ENCODE assay signal across 13 mouse cellular contexts in genomic region chr9:21923490-21924098, GRCm38 (mm10). TPM values are rescaled to one million over a fixed set of nuclear protein-coding genes. Genes with fewer than 3 reads are reported as not detected.
A peak's percentile ranks its signal among the peaks of the same experiment; 100 is the strongest.
DNase-seq lines count a peak whose midpoint lies in the region; ATAC-seq and TF ChIP-seq lines count a peak whose summit lies in the region.
"Had no signal": no experiment of that assay in that cellular context is flagged by ENCODE, and none has a peak within 500 bp of the region (broad histone marks: within the 10 kb centered on the region; RNA-seq: fewer than 3 reads in every experiment).

No protein-coding gene starts in this region.

- no peak for ATAC-seq in heart, postnatal 0 days (ENCODE audit: insufficient read depth, low read depth)
- ATAC-seq: midbrain, embryonic 16.5 days had no signal

- no peak for TF ChIP-seq CTCF in layer of hippocampus, adult 2 months (conservative IDR thresholded peaks at IDR 0.05)
- no peak for TF ChIP-seq CTCF in MEL (IDR thresholded peaks at IDR 0.05 in 2 of 3, conservative IDR thresholded peaks at IDR 0.05 in 1 of 3; ENCODE audit: control insufficient read depth in 1 of 3, insufficient read depth in 1 of 3, low read depth in 2 of 3, low read length in 3 of 3, poor library complexity in 1 of 3, severe bottlenecking in 1 of 3)
- no peak for TF ChIP-seq CTCF in heart, postnatal 0 days (IDR thresholded peaks at IDR 0.05; ENCODE audit: low read depth)

- no peak overlapping the region for H3K4me2 ChIP-seq in heart, postnatal 0 days (ENCODE audit: low read depth, low read length)
- H3K4me2 ChIP-seq: hindbrain, embryonic 15.5 days had no signal

- H3K4me3 ChIP-seq in layer of hippocampus, adult 2 months, result no peak overlapping the region
- no peak overlapping the region for H3K4me3 ChIP-seq in MEL (ENCODE audit: control insufficient read depth in 1 of 2, insufficient read depth in 1 of 2, low read depth in 2 of 2, low read length in 2 of 2)
- H3K4me3 ChIP-seq in heart, postnatal 0 days (ENCODE audit: low read depth, low read length), result no peak overlapping the region
- H3K4me3 ChIP-seq: hindbrain, embryonic 15.5 days had no signal

- no peaks in the 10 kb centered on the region for H3K9me3 ChIP-seq in MEL (replicated peaks; ENCODE audit: insufficient read depth, low read length)
- H3K9me3 ChIP-seq in heart, postnatal 0 days (replicated peaks; ENCODE audit: control insufficient read depth, low read length), result no peaks in the 10 kb centered on the region
- H3K9me3 ChIP-seq: hindbrain, embryonic 15.5 days had no signal

- peak overlapping the region; percentile 58 for H3K27ac ChIP-seq in layer of hippocampus, adult 2 months
- peak overlapping the region; percentile 53 for H3K27ac ChIP-seq in MEL (ENCODE audit: control insufficient read depth, low read depth, low read length)
- H3K27ac ChIP-seq in heart, postnatal 0 days (ENCODE audit: low read depth), result peak overlapping the region; percentile 77
- H3K27ac ChIP-seq: hindbrain, embryonic 15.5 days had no signal

- no peak for TF ChIP-seq RAD21 in MEL (IDR thresholded peaks at IDR 0.05; ENCODE audit: low read depth, low read length)

- peaks cover 21 to 38% of the 10 kb centered on the region in 2 experiments for H3K4me1 ChIP-seq in MEL (ENCODE audit: control insufficient read depth in 1 of 2, insufficient read depth in 2 of 2, low read length in 2 of 2)
- H3K4me1 ChIP-seq in heart, postnatal 0 days (ENCODE audit: control insufficient read depth, insufficient read depth), result peaks cover 24% of the 10 kb centered on the region

- 13% methylated on average over 3 of the region's 3 CpGs for WGBS in heart, postnatal 0 days

- no peaks in the 10 kb centered on the region for H3K27me3 ChIP-seq in MEL (ENCODE audit: control insufficient read depth in 1 of 2, insufficient read depth in 2 of 2, low read length in 2 of 2)
- H3K27me3 ChIP-seq in heart, postnatal 0 days (ENCODE audit: control insufficient read depth, insufficient read depth, low read length), result no peaks in the 10 kb centered on the region
- H3K27me3 ChIP-seq: hindbrain, embryonic 15.5 days had no signal

- DNase-seq in heart, adult 11 months, result peak; percentile 86
- DNase-seq in heart, postnatal 4 days, result no peak
- DNase-seq in layer of hippocampus, adult 2 months (ENCODE audit: low spot score in 2 of 2), result no peak
- DNase-seq in layer of hippocampus, adult 9-11 months, result no peak
- DNase-seq in MEL (ENCODE audit: low read depth, low spot score), result no peak
- DNase-seq in heart, postnatal 0 days (ENCODE audit: low spot score), result no peak
- no peak for DNase-seq in adrenal gland, adult 8-10 months
- DNase-seq in layer of hippocampus, adult 11-12 months (ENCODE audit: low spot score), result no peak
- DNase-seq: right cerebral cortex, postnatal 25 days; thymus, postnatal 14 days had no signal

- TF ChIP-seq POLR2A in MEL (IDR thresholded peaks at IDR 0.05; ENCODE audit: control insufficient read depth in 1 of 2, insufficient read depth in 1 of 2, low read depth in 1 of 2, low read length in 2 of 2, poor library complexity in 1 of 2), result no peak

- peaks cover 8% of the 10 kb centered on the region for H3K79me2 ChIP-seq in MEL (ENCODE audit: control insufficient read depth, insufficient read depth, low read length, poor library complexity)

- peaks cover 2 to 33% of the 10 kb centered on the region in 2 experiments for H3K36me3 ChIP-seq in MEL (ENCODE audit: control insufficient read depth in 1 of 2, insufficient read depth in 2 of 2, low read length in 2 of 2)
- H3K36me3 ChIP-seq in heart, postnatal 0 days (replicated peaks; ENCODE audit: control insufficient read depth, insufficient read depth, low read length), result no peaks in the 10 kb centered on the region

- peak in 1 of 2 experiments; percentile 48; a peak in 1 of 4 replicates for TF ChIP-seq EP300 in MEL (IDR thresholded peaks at IDR 0.05; ENCODE audit: low read depth in 1 of 2, low read length in 2 of 2)
- TF ChIP-seq EP300 in heart, postnatal 0 days (IDR thresholded peaks at IDR 0.05; ENCODE audit: low read depth), result no peak

- H3K9ac ChIP-seq in MEL (ENCODE audit: control insufficient read depth, low read depth, low read length, poor library complexity, severe bottlenecking), result peak overlapping the region; percentile 9
- H3K9ac ChIP-seq in heart, postnatal 0 days (replicated peaks; ENCODE audit: low read depth, low read length), result no peak overlapping the region
- H3K9ac ChIP-seq: hindbrain, embryonic 15.5 days had no signal

TF ChIP-seq in MEL, 35 proteins besides CTCF, POLR2A, EP300 and RAD21 (continues in another document):
- TF ChIP-seq CHD1 (IDR thresholded peaks at IDR 0.05; ENCODE audit: low read depth, low read length), result no peak; the same call in 1 of the 2 replicates
- peak; percentile 53; the same call in 1 of the 2 replicates for TF ChIP-seq MAZ (IDR thresholded peaks at IDR 0.05; ENCODE audit: low read depth, low read length)
- no peak for TF ChIP-seq E2F4 (IDR thresholded peaks at IDR 0.05; ENCODE audit: borderline replicate concordance, low read depth, low read length)
- peak; percentile 19; the same call in 1 of the 2 replicates for TF ChIP-seq ZC3H11A (IDR thresholded peaks at IDR 0.05; ENCODE audit: low read depth, low read length)
- 0 out of 2 replicates have a peak, but pooled peaks have one; percentile 27 for TF ChIP-seq ETS1 (IDR thresholded peaks at IDR 0.05; ENCODE audit: low read depth, low read length)
- no peak for TF ChIP-seq UBTF (IDR thresholded peaks at IDR 0.05; ENCODE audit: borderline replicate concordance, insufficient read depth, low read depth, low read length)
- TF ChIP-seq HCFC1 (IDR thresholded peaks at IDR 0.05; ENCODE audit: low read depth, low read length), result no peak
- TF ChIP-seq BHLHE40 (IDR thresholded peaks at IDR 0.05; ENCODE audit: borderline replicate concordance, low read depth, low read length), result no peak
- no peak for TF ChIP-seq MYB (IDR thresholded peaks at IDR 0.05; ENCODE audit: low read depth, low read length)
- TF ChIP-seq MAFK (IDR thresholded peaks at IDR 0.05; ENCODE audit: borderline replicate concordance, low read depth, low read length), result no peak
- 0 out of 2 replicates have a peak, but pooled peaks have one; percentile 51 for TF ChIP-seq ZNF384 (IDR thresholded peaks at IDR 0.05; ENCODE audit: low read depth, low read length)
- TF ChIP-seq MAX (IDR thresholded peaks at IDR 0.05; ENCODE audit: low read length), result no peak; the same call in none of the 2 replicates
- TF ChIP-seq TBP (IDR thresholded peaks at IDR 0.05; ENCODE audit: low read depth, low read length), result no peak
- 0 out of 2 replicates have a peak, but pooled peaks have one; percentile 22 for TF ChIP-seq RCOR1 (IDR thresholded peaks at IDR 0.05; ENCODE audit: low read depth, low read length)

RNA-seq across cellular contexts. Expression of gene Ccdc159, which starts 3.7 kb away (rescaled TPM):
- total RNA-seq in heart, postnatal 4 days (2021), result 1 to 10 TPM in 1 of 2 experiments, under 1 TPM in 1; 0.83 to 1.2 TPM
- total RNA-seq in layer of hippocampus, adult 2 months (2021), result 10 to 100 TPM; 18.9 to 21.4 TPM
- total RNA-seq in MEL (2012; rRNA removed), result 1.0 and 1.4 TPM in 2 replicates
- polyA plus RNA-seq in MEL (2012; ENCODE audit: insufficient read depth in 1 of 2, insufficient read length in 2 of 2, low read depth in 1 of 2, low replicate concordance in 2 of 2, missing spikeins in 1 of 2), result 1 to 10 TPM in 1 of 2 experiments, not detected in 1; 6.4 TPM
- 0.88 TPM in 1 of 2 replicates, not detected in the other for total RNA-seq in heart, postnatal 0 days (2014; rRNA removed; ENCODE audit: low replicate concordance)
- polyA plus RNA-seq in heart, postnatal 0 days (2015; fragmentation: Nextera tagmentation; extraction: Ambion mirVana), result 0.77 and 0.97 TPM in 2 replicates
- total RNA-seq in adrenal gland, adult 8-10 months (2022), result 10 to 100 TPM in 3 of 4 experiments, 1 to 10 TPM in 1; 8.6 to 27.3 (median 17.7) TPM
- total RNA-seq: neutrophil, adult 5-6 weeks had no signal

RNA-seq across cellular contexts. Expression of gene Tmem205, which starts 3.8 kb away (rescaled TPM):
- total RNA-seq in heart, postnatal 4 days (2021), result 10 to 100 TPM; 20.1 to 21.3 TPM
- total RNA-seq in layer of hippocampus, adult 2 months (2021), result 10 to 100 TPM; 44.4 to 45.9 TPM
- 118 and 128 TPM in 2 replicates for total RNA-seq in MEL (2012; rRNA removed)
- 100 to 1,000 TPM in 1 of 2 experiments, not detected in 1; 114 TPM for polyA plus RNA-seq in MEL (2012; ENCODE audit: insufficient read depth in 1 of 2, insufficient read length in 2 of 2, low read depth in 1 of 2, low replicate concordance in 2 of 2, missing spikeins in 1 of 2)
- 52.6 and 53.9 TPM in 2 replicates for total RNA-seq in heart, postnatal 0 days (2014; rRNA removed; ENCODE audit: low replicate concordance)
- polyA plus RNA-seq in heart, postnatal 0 days (2015; fragmentation: Nextera tagmentation; extraction: Ambion mirVana), result 44.8 and 47.2 TPM in 2 replicates
- total RNA-seq in adrenal gland, adult 8-10 months (2022), result 100 to 1,000 TPM; 375 to 588 (median 495) TPM

RNA-seq across cellular contexts. Expression of gene Rab3d, which starts 5.6 kb away (rescaled TPM):
- 10 to 100 TPM in 1 of 2 experiments, 1 to 10 TPM in 1; 8.9 to 10.3 TPM for total RNA-seq in heart, postnatal 4 days (2021)
- total RNA-seq in layer of hippocampus, adult 2 months (2021), result 10 to 100 TPM; 16.7 to 18.8 TPM
- 19.0 and 22.9 TPM in 2 replicates for total RNA-seq in MEL (2012; rRNA removed)
- polyA plus RNA-seq in MEL (2012; ENCODE audit: insufficient read depth in 1 of 2, insufficient read length in 2 of 2, low read depth in 1 of 2, low replicate concordance in 2 of 2, missing spikeins in 1 of 2), result 10 to 100 TPM in 1 of 2 experiments, not detected in 1; 44.2 TPM
- total RNA-seq in heart, postnatal 0 days (2014; rRNA removed; ENCODE audit: low replicate concordance), result 8.9 and 11.2 TPM in 2 replicates
- polyA plus RNA-seq in heart, postnatal 0 days (2015; fragmentation: Nextera tagmentation; extraction: Ambion mirVana), result 7.7 and 7.9 TPM in 2 replicates
- 10 to 100 TPM; 43.1 to 64.6 (median 48.1) TPM for total RNA-seq in adrenal gland, adult 8-10 months (2022)

RNA-seq across cellular contexts. Expression of gene Plppr2, which starts 13.2 kb away (rescaled TPM):
- 1 to 10 TPM; 3.0 to 3.1 TPM for total RNA-seq in heart, postnatal 4 days (2021)
- total RNA-seq in layer of hippocampus, adult 2 months (2021), result 100 to 1,000 TPM; 297 to 300 TPM
- total RNA-seq in MEL (2012; rRNA removed), result 1.3 and 1.4 TPM in 2 replicates
- 10 to 100 TPM in 1 of 2 experiments, not detected in 1; 13.9 TPM for polyA plus RNA-seq in MEL (2012; ENCODE audit: insufficient read depth in 1 of 2, insufficient read length in 2 of 2, low read depth in 1 of 2, low replicate concordance in 2 of 2, missing spikeins in 1 of 2)
- 2.6 and 6.4 TPM in 2 replicates for total RNA-seq in heart, postnatal 0 days (2014; rRNA removed; ENCODE audit: low replicate concordance)
- polyA plus RNA-seq in heart, postnatal 0 days (2015; fragmentation: Nextera tagmentation; extraction: Ambion mirVana), result 0.86 and 1.4 TPM in 2 replicates
- 10 to 100 TPM; 19.6 to 44.0 (median 32.1) TPM for total RNA-seq in adrenal gland, adult 8-10 months (2022)
- total RNA-seq: neutrophil, adult 5-6 weeks had no signal

RNA-seq across cellular contexts. Expression of gene Swsap1, which starts 32.0 kb away (rescaled TPM):
- total RNA-seq in heart, postnatal 4 days (2021), result 1 to 10 TPM; 8.8 to 9.0 TPM
- 10 to 100 TPM; 14.8 to 15.9 TPM for total RNA-seq in layer of hippocampus, adult 2 months (2021)
- 12.7 and 17.2 TPM in 2 replicates for total RNA-seq in MEL (2012; rRNA removed)
- 10 to 100 TPM in 1 of 2 experiments, not detected in 1; 19.3 TPM for polyA plus RNA-seq in MEL (2012; ENCODE audit: insufficient read depth in 1 of 2, insufficient read length in 2 of 2, low read depth in 1 of 2, low replicate concordance in 2 of 2, missing spikeins in 1 of 2)
- total RNA-seq in heart, postnatal 0 days (2014; rRNA removed; ENCODE audit: low replicate concordance), result 14.3 and 19.5 TPM in 2 replicates
- 4.6 and 5.1 TPM in 2 replicates for polyA plus RNA-seq in heart, postnatal 0 days (2015; fragmentation: Nextera tagmentation; extraction: Ambion mirVana)
- total RNA-seq in adrenal gland, adult 8-10 months (2022), result 10 to 100 TPM; 17.5 to 22.5 (median 20.0) TPM
